Mouse (Mus musculus): ENCODE measurements at regions not wholly inside any gene's neighbourhood (a gene's known extent, or its start where the extent isn't known, plus 50 kb on each side); places are given as distances from the start of the nearest gene placed in this dataset.

DNA sequence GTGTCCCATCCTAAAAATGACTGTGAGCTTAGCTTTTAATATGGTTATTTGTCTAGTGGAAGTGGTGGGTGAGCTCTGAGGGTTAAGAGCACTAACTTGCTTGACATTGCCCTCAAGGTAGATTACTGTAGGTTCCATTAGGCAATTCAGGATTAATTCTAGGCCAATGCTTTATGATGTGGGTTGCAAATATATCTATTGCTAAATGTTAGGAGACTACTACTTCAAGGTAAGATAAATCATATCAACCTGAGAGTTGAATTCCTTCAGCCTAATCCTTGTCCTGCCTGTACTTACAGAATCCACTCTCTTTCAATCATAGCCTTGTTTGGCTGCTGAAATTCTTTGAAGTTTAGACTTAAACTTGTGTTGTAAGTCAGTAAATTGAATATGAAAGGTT is 501.2 kb upstream of the Pappa start:
- DNase-seq = no peak

- peak; percentile 66 for DNase-seq
These were observed 491.8 kb upstream of the Pappa start for GRCm38 (mm10) chr4:64632189-64632588.

DNA sequence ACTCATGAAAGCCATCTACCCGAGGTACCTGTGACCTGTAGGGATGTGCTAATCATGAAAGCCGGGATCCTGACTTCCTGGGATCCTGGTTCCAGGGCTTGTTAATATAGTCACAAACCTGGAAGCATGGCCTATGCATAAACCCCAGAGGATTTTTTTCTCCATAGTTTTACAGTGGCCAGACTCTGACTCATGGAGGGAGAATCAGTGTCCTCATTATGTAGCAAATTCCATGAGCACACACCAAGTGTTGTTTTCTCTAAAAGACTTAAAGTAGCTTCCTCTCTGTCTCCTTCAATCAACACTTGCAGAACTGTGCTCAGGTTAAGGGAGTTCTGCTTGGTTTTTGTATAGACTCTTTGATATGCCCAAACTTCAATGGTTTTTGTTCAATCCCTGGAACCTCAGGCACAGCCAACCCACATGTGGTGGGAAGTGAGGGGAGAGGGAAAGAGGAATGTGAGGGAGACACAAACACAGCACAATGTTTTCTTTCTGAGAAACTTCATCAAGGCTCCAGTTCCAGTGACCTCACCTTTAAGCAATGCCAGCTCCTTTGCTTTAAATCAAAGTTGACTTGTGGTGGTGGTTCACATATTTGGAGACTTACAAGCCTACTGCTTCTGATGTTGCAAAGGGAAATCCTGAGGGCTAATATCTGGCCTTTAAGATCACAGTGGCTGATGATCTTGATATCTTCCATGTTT is 488.6 kb upstream of the Pappa start:
- no peak for DNase-seq

DNA sequence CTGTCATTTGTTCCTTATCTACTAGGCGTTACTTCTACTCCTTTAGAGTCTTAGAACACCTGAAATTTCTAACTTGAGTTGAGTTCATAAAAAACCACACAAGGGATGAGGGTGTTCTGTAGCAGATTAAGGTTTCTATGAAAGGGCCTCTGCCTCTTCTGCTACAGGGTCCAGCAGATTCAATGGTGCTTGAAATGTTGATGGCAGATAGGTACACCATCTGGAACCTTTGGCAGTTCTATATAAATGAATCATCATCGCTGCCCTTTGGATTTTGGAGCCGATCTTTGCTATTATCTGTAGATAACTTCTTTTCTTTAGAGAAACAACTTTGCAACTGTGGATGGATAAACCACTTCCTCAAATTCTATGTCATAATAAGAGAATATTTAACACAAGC is 483.9 kb upstream of the Pappa start:
- DNase-seq = peak; percentile 45

GRCm38 (mm10) chr4:64640976-64641375 is 483.0 kb upstream of the Pappa start:
- DNase-seq = no peak

DNA sequence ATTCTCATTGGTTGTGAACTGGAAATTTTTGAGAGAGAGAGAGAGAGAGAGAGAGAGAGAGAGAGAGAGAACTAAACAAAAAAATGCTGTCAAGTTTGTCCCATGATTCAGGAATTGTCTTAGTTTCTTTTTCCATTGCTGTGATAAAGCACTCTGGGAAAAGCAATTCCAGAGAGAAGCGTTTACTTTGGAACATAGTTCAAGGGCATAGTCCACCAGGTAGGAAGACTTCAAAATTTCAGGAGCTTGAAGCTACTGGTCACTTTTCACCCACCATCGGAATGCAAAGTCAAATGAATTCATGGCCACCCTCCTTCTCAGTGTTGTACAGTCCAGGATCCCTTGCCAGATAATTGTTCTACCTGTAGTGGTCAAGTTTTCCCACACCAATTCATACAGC is 478.8 kb upstream of the Pappa start:
- DNase-seq = no peak

GRCm38 (mm10) chr4:64654157-64654556 is 469.8 kb upstream of the Pappa start:
- no peak for DNase-seq

- no peak for DNase-seq
These were observed 468.4 kb upstream of the Pappa start for GRCm38 (mm10) chr4:64655534-64655933.

GRCm38 (mm10) chr4:64663722-64664121 is 460.3 kb upstream of the Pappa start:
- DNase-seq = no peak

GRCm38 (mm10) chr4:64667998-64668397 is 456.0 kb upstream of the Pappa start:
- DNase-seq = no peak

DNA sequence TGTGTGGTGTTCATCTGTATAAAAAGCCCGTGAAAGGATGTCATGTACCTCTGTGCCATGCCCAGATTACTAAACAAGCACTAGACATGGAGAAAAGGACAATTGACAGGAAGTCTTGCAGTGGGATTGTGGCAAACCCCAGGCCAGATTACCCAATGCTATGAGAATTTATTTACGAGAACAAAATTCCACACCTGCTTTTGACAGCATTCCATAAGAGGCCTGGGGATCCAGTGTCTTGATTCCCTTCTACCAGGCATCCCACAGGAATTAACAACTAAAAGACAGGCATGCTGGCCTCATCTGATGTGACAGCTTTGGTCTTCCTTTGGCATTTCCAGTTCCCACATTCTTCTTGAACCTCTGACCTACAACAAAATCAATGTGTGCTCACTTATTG is 454.3 kb upstream of the Pappa start:
- DNase-seq = no peak

GRCm38 (mm10) chr4:64676438-64676837 is 447.5 kb upstream of the Pappa start:
- DNase-seq = no peak

GRCm38 (mm10) chr4:64676881-64677280 is 447.1 kb upstream of the Pappa start:
- DNase-seq = no peak

- no peak for DNase-seq
These were observed 439.3 kb upstream of the Pappa start for GRCm38 (mm10) chr4:64684654-64685053.

GRCm38 (mm10) chr4:64696134-64696533 is 427.8 kb upstream of the Pappa start:
- no peak for DNase-seq

GRCm38 (mm10) chr4:64723296-64723695 is 400.7 kb upstream of the Pappa start:
- DNase-seq = no peak

- no peak for DNase-seq
These were observed 399.1 kb upstream of the Pappa start for GRCm38 (mm10) chr4:64724851-64725250.

DNA sequence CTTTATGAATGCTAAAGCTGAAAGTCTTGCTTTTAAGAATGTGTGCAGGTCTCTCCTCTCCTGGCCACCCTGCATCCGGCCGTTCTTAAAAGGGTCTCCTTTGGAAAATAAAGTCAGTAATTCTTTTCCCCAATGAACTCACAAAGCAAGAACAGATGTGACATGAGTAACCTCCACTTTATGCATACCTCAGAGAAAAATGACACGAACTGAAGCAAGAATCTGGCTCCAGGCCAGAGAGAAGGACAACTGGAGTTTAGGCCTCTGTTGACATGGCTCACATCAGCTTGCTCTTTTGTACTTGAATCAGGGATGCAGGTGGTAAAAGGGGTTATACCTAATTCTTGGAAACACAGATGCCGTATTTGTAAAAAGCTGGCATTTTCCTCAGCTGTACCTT is 368.0 kb upstream of the Pappa start:
- DNase-seq = no peak

DNA sequence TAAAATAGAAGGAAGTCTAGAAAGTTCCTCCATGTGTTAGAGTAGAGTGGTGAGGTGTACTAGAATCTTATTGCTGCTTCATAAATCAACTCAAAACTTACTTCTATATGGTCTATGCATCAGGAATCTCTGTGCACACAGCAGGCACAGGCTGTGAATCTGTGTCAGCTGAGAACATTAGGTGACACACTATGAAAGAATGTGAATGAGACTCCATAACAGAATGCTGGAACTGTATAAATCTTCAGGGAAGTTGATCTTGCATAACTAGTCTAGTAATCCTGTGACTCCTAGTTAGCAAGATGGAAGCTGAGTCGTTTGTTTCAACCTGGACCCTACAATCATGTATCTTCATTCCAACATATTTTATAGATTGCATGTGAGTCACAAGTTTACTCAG is 355.4 kb upstream of the Pappa start:
- no peak for DNase-seq

DNA sequence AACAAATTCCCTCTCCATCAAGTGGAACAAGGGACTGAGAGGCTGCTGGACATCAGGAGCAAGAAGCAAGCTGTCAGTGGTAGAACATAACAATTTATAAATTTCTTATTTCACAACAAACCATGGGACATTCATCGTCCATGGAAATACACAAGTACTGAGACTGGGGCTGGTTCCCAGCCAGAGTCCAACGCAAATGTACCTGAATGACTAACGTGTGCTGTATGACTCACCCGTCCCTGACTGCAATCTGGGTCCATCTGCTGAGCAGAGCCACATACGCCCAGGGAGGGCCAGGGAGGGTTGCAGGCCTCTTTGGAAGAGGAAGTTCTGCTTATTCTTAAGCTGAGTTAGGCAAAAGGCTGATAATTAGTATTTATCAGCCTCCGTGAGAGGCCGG is 320.1 kb upstream of the Pappa start:
- DNase-seq = peak; percentile 75

DNA sequence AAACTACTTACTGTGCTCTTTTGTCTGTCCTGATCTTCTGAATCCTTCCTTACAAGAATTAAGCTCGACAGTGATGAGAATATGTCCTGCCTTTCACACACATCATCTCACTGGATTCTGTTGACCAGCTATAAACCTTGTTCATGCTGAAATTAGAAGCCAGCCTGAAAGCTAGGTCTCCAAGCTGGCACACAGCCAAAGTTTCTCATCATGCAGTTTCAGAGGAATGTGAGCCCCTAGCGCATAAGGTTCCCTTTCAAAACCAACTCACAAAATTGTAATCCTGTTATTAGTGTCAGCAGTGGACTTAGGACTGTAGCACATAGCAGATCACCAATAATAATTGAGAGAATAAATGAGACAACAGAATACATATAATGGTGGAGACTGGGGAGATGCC is 319.0 kb upstream of the Pappa start:
- DNase-seq = no peak

DNA sequence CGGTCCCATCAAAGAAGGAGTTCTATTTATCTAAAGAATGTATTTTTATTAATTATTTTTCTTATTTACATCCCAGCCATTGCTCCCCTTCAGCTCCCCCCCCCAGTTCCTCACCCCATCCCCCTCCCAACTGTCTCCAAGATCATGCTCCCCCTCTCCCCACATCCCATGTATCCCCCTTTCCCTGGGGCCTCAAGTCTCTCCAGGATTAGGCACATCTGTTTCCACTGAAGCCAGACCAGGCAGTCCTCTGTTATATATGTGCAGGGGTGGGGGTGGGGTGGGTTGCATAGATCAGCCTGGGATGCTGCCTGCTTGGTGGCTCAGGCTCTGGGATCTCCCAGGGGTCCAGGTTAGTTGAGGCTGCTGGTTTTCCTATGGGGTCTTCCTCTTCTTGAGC is 316.8 kb upstream of the Pappa start:
- DNase-seq = no peak

DNA sequence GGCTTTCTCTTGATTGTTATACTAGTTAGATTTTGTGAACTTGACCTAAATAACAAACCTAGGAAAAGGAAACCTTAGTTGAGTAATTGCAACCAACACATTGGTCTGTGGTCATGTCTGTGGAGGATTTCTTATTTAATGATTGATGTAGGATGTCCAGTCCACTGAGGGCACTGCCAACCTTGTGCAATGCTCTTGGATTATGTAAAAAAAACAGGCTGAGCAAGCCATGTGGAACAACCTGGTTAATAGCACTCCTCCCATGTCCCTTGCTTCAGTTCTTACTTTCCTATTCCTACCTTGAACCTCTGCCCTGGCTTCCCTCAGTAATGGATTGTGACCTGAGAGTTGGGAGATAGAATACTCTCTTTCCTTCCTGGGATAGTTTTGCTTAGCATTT is 312.0 kb upstream of the Pappa start:
- DNase-seq = no peak

- no peak for DNase-seq
These were observed 311.2 kb upstream of the Pappa start for GRCm38 (mm10) chr4:64812812-64813211.

GRCm38 (mm10) chr4:64832882-64833281 is 291.1 kb upstream of the Pappa start:
- DNase-seq = peak; percentile 17

GRCm38 (mm10) chr4:64874521-64874920 is 249.5 kb upstream of the Pappa start:
- no peak for DNase-seq

Data from cerebellum, adult 8-10 months (tissue).